ENCODE assay signal across 14 mouse cellular contexts in the genomic region with DNA sequence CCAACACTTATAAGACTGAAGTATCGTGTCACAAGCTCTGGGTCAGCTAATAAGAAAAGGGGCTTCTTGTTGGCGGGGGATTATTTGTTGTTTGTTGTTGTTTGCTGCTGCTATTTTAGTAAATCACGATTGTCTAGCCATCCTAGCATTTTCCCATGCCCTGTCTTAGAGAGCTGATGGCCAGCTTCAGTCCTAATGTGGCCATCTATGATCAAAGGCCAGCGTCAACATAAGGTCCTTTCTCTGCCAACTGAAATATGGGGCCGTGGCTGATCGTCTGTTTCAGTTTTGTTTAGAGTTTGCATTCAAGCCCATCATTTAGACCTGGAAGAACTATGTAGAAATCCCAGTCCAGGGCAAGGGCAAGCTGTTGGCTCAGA.
A peak's percentile ranks its signal among the peaks of the same experiment; 100 is the strongest.
DNase-seq lines count a peak whose midpoint lies in the region; ATAC-seq and TF ChIP-seq lines count a peak whose summit lies in the region.
"Had no signal": no experiment of that assay in that cellular context is flagged by ENCODE, and none has a peak within 500 bp of the region (broad histone marks: within the 10 kb centered on the region; RNA-seq: fewer than 3 reads in every experiment).

No protein-coding gene starts in this region.

- H3K27me3 ChIP-seq in intestine, embryonic 14.5 days (replicated peaks; ENCODE audit: control insufficient read depth, insufficient read depth, low read length), result no peaks in the 10 kb centered on the region
- H3K27me3 ChIP-seq in intestine, embryonic 15.5 days (replicated peaks), result no peaks in the 10 kb centered on the region
- H3K27me3 ChIP-seq in neural tube, embryonic 13.5 days, result no peaks in the 10 kb centered on the region
- no peaks in the 10 kb centered on the region for H3K27me3 ChIP-seq in stomach, postnatal 0 days (ENCODE audit: control insufficient read depth, insufficient read depth, low read length)
- H3K27me3 ChIP-seq: liver, embryonic 15.5 days; midbrain, embryonic 12.5 days had no signal

- H3K27ac ChIP-seq in intestine, embryonic 14.5 days (ENCODE audit: low read depth), result 0 out of 2 replicates have a peak overlapping the region, but pooled peaks have one; percentile 14
- H3K27ac ChIP-seq in intestine, embryonic 15.5 days, result no peak overlapping the region
- peak overlapping the region; percentile 6; the same call in 1 of the 2 replicates for H3K27ac ChIP-seq in neural tube, embryonic 13.5 days (replicated peaks)
- peak overlapping the region; percentile 50 for H3K27ac ChIP-seq in stomach, postnatal 0 days (replicated peaks)
- H3K27ac ChIP-seq: liver, embryonic 15.5 days; midbrain, embryonic 12.5 days had no signal

- DNase-seq in heart, adult 11 months, result peak; percentile 60
- DNase-seq in heart, postnatal 4 days, result no peak
- peak; percentile 46 for DNase-seq in intestine, embryonic 14.5 days (ENCODE audit: low spot score)
- DNase-seq in neural tube, embryonic 10.5 days (ENCODE audit: extremely low spot score, low spot score), result no peak
- DNase-seq in stomach, postnatal 0 days (ENCODE audit: low spot score), result no peak
- DNase-seq in layer of hippocampus, adult 9-10 months (ENCODE audit: low spot score), result no peak
- DNase-seq: cerebellum, adult 9-10 months; right cerebral cortex, postnatal 14 days had no signal

- H3K36me3 ChIP-seq in intestine, embryonic 14.5 days (ENCODE audit: control insufficient read depth, insufficient read depth, low read length), result no peaks in the 10 kb centered on the region
- no peaks in the 10 kb centered on the region for H3K36me3 ChIP-seq in intestine, embryonic 15.5 days
- H3K36me3 ChIP-seq in neural tube, embryonic 13.5 days, result no peaks in the 10 kb centered on the region
- no peaks in the 10 kb centered on the region for H3K36me3 ChIP-seq in stomach, postnatal 0 days (ENCODE audit: control insufficient read depth, insufficient read depth, low read length)
- H3K36me3 ChIP-seq: G1E; liver, embryonic 15.5 days; midbrain, embryonic 12.5 days had no signal

- no peak overlapping the region for H3K4me3 ChIP-seq in intestine, embryonic 14.5 days (ENCODE audit: low read depth, low read length)
- H3K4me3 ChIP-seq in intestine, embryonic 15.5 days (replicated peaks), result no peak overlapping the region
- H3K4me3 ChIP-seq in neural tube, embryonic 13.5 days, result no peak overlapping the region
- H3K4me3 ChIP-seq in stomach, postnatal 0 days (ENCODE audit: low read depth, low read length), result no peak overlapping the region
- H3K4me3 ChIP-seq: liver, embryonic 15.5 days; midbrain, embryonic 12.5 days had no signal

- WGBS in intestine, embryonic 14.5 days, result 51% methylated on average over 6 of the region's 6 CpGs
- 42% methylated on average over 6 of the region's 6 CpGs for WGBS in intestine, embryonic 15.5 days
- 69% methylated on average over 6 of the region's 6 CpGs for WGBS in neural tube, embryonic 13.5 days
- 56% methylated on average over 6 of the region's 6 CpGs for WGBS in stomach, postnatal 0 days

- H3K9me3 ChIP-seq in intestine, embryonic 14.5 days (ENCODE audit: control insufficient read depth, low read length), result no peaks in the 10 kb centered on the region
- no peaks in the 10 kb centered on the region for H3K9me3 ChIP-seq in intestine, embryonic 15.5 days
- no peaks in the 10 kb centered on the region for H3K9me3 ChIP-seq in neural tube, embryonic 13.5 days
- no peaks in the 10 kb centered on the region for H3K9me3 ChIP-seq in stomach, postnatal 0 days (ENCODE audit: control insufficient read depth, low read length)
- H3K9me3 ChIP-seq: G1E; liver, embryonic 15.5 days; midbrain, embryonic 12.5 days had no signal

- peaks cover 24% of the 10 kb centered on the region for H3K4me1 ChIP-seq in intestine, embryonic 14.5 days (replicated peaks; ENCODE audit: control insufficient read depth, insufficient read depth, low read length)
- peaks cover 7% of the 10 kb centered on the region; the same call in 1 of the 2 replicates for H3K4me1 ChIP-seq in intestine, embryonic 15.5 days (replicated peaks)
- peaks cover 76% of the 10 kb centered on the region for H3K4me1 ChIP-seq in neural tube, embryonic 13.5 days (replicated peaks)
- H3K4me1 ChIP-seq in stomach, postnatal 0 days (replicated peaks; ENCODE audit: control insufficient read depth, insufficient read depth), result peaks cover 12% of the 10 kb centered on the region

- no peak overlapping the region for H3K4me2 ChIP-seq in intestine, embryonic 14.5 days (ENCODE audit: low read length)
- H3K4me2 ChIP-seq in intestine, embryonic 15.5 days (replicated peaks), result no peak overlapping the region
- H3K4me2 ChIP-seq in neural tube, embryonic 13.5 days, result no peak overlapping the region
- H3K4me2 ChIP-seq in stomach, postnatal 0 days (replicated peaks; ENCODE audit: low read depth), result no peak overlapping the region
- H3K4me2 ChIP-seq: liver, embryonic 15.5 days; midbrain, embryonic 12.5 days had no signal

- no peak for TF ChIP-seq CTCF in stomach, postnatal 0 days (IDR thresholded peaks at IDR 0.05; ENCODE audit: low read depth)

- no peak overlapping the region for H3K9ac ChIP-seq in intestine, embryonic 14.5 days (ENCODE audit: low read length)
- H3K9ac ChIP-seq in intestine, embryonic 15.5 days, result no peak overlapping the region
- H3K9ac ChIP-seq in neural tube, embryonic 13.5 days, result no peak overlapping the region
- H3K9ac ChIP-seq in stomach, postnatal 0 days (ENCODE audit: low read length), result no peak overlapping the region
- H3K9ac ChIP-seq: liver, embryonic 15.5 days; midbrain, embryonic 12.5 days had no signal

- no peak for ATAC-seq in intestine, embryonic 14.5 days (replicated peaks; ENCODE audit: low FRiP score, low TSS enrichment, low read depth)
- ATAC-seq in intestine, embryonic 15.5 days, result no peak
- ATAC-seq in neural tube, embryonic 13.5 days (ENCODE audit: low read depth), result no peak
- no peak for ATAC-seq in stomach, postnatal 0 days (ENCODE audit: low FRiP score, low TSS enrichment)
- ATAC-seq: activated CD4-positive, CD25-positive, alpha-beta regulatory T cell, adult 4 months had no signal

- TF ChIP-seq EP300 in stomach, postnatal 0 days (optimal IDR thresholded peaks at IDR 0.05), result no peak

Comparison
In these comparisons a context has a peak if more than half of its experiments do, and no peak if none do; other contexts are left out.
1. DNase-seq: peak in heart, adult 11 months (single experiment) and intestine, embryonic 14.5 days (single experiment); none in heart, postnatal 4 days (single experiment), neural tube, embryonic 10.5 days (single experiment), stomach, postnatal 0 days (single experiment) and layer of hippocampus, adult 9-10 months (single experiment).